Mouse (Mus musculus): ENCODE results near the gene Safb.
"Not testable (repeated sequence)": the region's sequence is repeated elsewhere in the genome, so short reads cannot be mapped to it uniquely, and the experiment has no call there.

The Safb gene

GRCm38 (mm10) chr17:56611323-56611722 lies 26.7 kb downstream of the Safb start:
- no peak for DNase-seq (ENCODE audit: low spot score)

- no peak for DNase-seq (ENCODE audit: low spot score)
Measured at GRCm38 (mm10) chr17:56611861-56612564, 27.4 kb downstream of the Safb start.

- DNase-seq (ENCODE audit: low spot score): not testable (repeated sequence)
Measured at GRCm38 (mm10) chr17:56612565-56612939, 27.9 kb downstream of the Safb start.

GRCm38 (mm10) chr17:56613236-56613844 lies 28.7 kb downstream of the Safb start, which contains the start of gene Rpl36:
Gene Rpl36 (plus strand): TSS chr17:56613416.
- peak; percentile 87 for DNase-seq (ENCODE audit: low spot score)

- not testable (repeated sequence) for DNase-seq (ENCODE audit: low spot score)
Measured at GRCm38 (mm10) chr17:56613893-56614292, 29.3 kb downstream of the Safb start.

GRCm38 (mm10) chr17:56614391-56615135 lies 29.9 kb downstream of the Safb start:
- DNase-seq (ENCODE audit: low spot score): no peak

GRCm38 (mm10) chr17:56615136-56615784 lies 30.6 kb downstream of the Safb start:
- no peak for DNase-seq (ENCODE audit: low spot score)

- no peak for DNase-seq (ENCODE audit: low spot score)
Measured at GRCm38 (mm10) chr17:56615792-56616191, 31.2 kb downstream of the Safb start.

- DNase-seq (ENCODE audit: low spot score): no peak
Measured at GRCm38 (mm10) chr17:56616725-56617124, 32.1 kb downstream of the Safb start.

- DNase-seq (ENCODE audit: low spot score): no peak
Measured at GRCm38 (mm10) chr17:56617628-56618027, 33.0 kb downstream of the Safb start.

GRCm38 (mm10) chr17:56625495-56625894 lies 40.9 kb downstream of the Safb start:
- DNase-seq (ENCODE audit: low spot score): no peak

- DNase-seq (ENCODE audit: low spot score): no peak
Measured at GRCm38 (mm10) chr17:56626260-56626659, 41.6 kb downstream of the Safb start.

- DNase-seq (ENCODE audit: low spot score): peak; percentile 96
Measured at GRCm38 (mm10) chr17:56626754-56627470, 42.3 kb downstream of the Safb start, which contains the start of gene Lonp1. Gene Lonp1 (minus strand): TSS chr17:56626887.

- no peak for DNase-seq (ENCODE audit: low spot score)
Measured at GRCm38 (mm10) chr17:56627530-56628277, 43.1 kb downstream of the Safb start, which contains the start of gene Catsperd. Gene Catsperd (plus strand): TSS chr17:56628143.

- DNase-seq (ENCODE audit: low spot score): not testable (repeated sequence)
Measured at GRCm38 (mm10) chr17:56629800-56630781, 45.5 kb downstream of the Safb start.

GRCm38 (mm10) chr17:56631807-56632206 lies 47.2 kb downstream of the Safb start:
- no peak for DNase-seq (ENCODE audit: low spot score)

GRCm38 (mm10) chr17:56634023-56634422 lies 49.4 kb downstream of the Safb start:
- DNase-seq (ENCODE audit: low spot score): no peak

- no peak for DNase-seq (ENCODE audit: low spot score)
Measured at GRCm38 (mm10) chr17:56643237-56643636, 58.6 kb downstream of the Safb start.

- DNase-seq (ENCODE audit: low spot score): no peak
Measured at GRCm38 (mm10) chr17:56647546-56647945, 62.9 kb downstream of the Safb start.

GRCm38 (mm10) chr17:56651801-56652200 lies 67.2 kb downstream of the Safb start:
- no peak for DNase-seq (ENCODE audit: low spot score)
